Mouse (Mus musculus): ENCODE results near the gene Rnf2. TPM values are rescaled to one million over a fixed set of nuclear protein-coding genes. Genes with fewer than 3 reads are reported as not detected.

Gene Rnf2
- 101 and 136 TPM in 2 replicates for polyA plus RNA-seq (2012; rRNA removed)

GRCm38 (mm10) chr1:151500531-151501361 is at the start of gene Rnf2:
Rnf2 (minus strand) TSS chr1:151500955.

DNA sequence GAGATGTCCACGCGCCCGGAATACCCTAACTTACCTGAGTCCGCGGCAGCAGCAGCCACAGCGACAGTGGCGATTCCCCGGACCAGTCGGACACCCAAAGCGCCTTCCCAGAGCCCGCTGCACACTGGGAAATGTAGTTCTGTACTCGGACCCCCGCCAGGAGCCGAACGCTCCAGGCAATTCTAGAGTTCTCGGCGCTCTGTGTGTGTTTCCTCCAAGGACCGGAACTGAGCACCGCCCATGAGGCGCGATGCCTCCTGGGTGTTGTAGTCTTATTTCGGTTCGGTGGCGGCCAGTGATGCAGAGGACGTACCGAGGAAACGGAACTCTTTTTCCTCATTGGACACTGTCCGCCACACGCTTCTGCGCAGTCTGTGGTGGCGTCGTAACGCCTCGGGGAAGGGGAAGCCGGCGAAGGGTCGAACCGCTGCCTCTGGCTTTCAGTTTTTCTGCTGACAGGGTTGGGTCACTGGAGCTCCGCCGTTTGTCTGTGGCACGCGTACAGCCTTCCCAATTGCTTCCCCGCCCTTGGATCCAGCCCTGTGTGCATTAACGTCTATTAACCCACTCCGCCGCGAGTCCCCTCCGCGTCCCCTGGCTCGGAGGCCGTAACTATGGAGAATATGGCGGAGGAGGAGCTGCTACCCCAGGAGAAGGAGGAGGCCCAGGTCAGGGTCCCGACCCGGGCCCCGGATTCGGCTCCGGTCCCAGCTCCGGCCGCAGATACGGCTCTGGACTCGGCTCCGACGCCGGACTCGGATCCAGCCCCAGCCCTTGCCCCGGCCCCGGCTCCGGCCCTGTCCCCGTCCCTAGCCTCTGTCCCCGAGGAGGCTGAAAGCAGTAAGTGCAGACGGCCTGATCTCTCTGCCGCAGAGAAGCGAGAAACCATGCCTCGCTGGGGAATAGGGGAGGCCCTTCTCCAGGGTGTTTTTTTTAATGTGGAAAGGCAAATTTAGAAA is 72.2 kb downstream of the Rnf2 start, which contains the start of the genes Swt1 and Trmt1l:
Gene Swt1 (minus strand): TSS at position 193 of the 959 bp plus-strand sequence.
Gene Trmt1l (plus strand): TSS at position 280 of the 959 bp plus-strand sequence.

Other genes with a start within 250 kb of the Rnf2 start
- 303 and 311 TPM in 2 replicates for gene Ivns1abp, start 156.5 kb downstream of the Rnf2 start, polyA plus RNA-seq (2012; rRNA removed)
- 21.7 and 29.8 TPM in 2 replicates for gene Swt1, start 72.5 kb downstream of the Rnf2 start, polyA plus RNA-seq (2012; rRNA removed)
- gene Trmt1l, start 72.4 kb downstream of the Rnf2 start, polyA plus RNA-seq (2012; rRNA removed) = 35.5 and 35.6 TPM in 2 replicates
- 0.66 and 1.1 TPM in 2 replicates for gene Fam129a, start 70.2 kb upstream of the Rnf2 start, polyA plus RNA-seq (2012; rRNA removed)

Measured in central nervous system, embryonic 11.5 days (tissue).